Mouse (Mus musculus) kidney, postnatal 25 days (tissue): Measurements from ENCODE around the gene Fam222b.

Experiments used
- DNase-seq, 2 experiments: peaks; one replicate each; pipeline ENCODE4 v3.0.0; 2021; ENCODE audit warnings: mixed read lengths in 2 of 2

Gene Fam222b

GRCm38 (mm10) chr11:78087756-78088281 lies 6.6 kb upstream of the Fam222b start:
- no peak for DNase-seq

DNA sequence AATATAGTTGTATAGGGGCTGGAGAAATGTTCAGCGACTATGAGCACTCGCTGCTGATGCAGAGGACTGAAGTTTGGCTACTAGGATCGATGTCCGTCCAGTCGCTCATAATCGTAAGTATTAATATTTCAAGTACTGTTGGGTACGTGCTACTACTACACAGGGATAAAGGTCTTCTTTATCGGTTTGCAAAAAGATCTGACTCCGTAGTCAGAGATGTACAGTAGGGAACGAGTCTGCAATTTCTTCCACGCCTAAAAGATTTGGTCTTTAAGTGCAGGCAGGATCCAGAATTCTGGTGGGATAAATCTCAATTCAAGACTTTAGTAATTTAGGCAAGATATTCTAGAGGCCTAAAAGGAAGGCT lies 340 bp upstream of the Fam222b start:
- DNase-seq, result no peak

DNA sequence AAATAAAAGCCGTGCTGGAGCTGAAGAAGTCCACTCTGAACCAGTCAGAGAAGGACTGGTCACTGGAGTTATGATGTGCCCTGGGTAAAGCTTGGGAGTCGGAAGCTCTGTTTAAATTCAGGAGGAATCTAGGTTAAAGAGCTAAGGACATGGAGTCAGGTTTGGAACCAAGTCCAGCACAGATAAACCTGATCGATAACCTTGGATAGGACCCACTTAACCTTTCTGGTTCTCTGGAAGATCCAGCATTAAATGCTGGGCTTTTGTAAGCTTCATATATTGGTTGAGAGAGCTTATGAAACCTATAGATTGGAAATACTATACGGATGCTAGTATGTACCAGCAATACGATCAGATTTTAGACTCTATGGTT lies 670 bp downstream of the Fam222b start:
- DNase-seq, result no peak

- no peak for DNase-seq
Measured at GRCm38 (mm10) chr11:78097077-78097476, 2.6 kb downstream of the Fam222b start.

GRCm38 (mm10) chr11:78100746-78101145 lies 6.3 kb downstream of the Fam222b start:
- no peak for DNase-seq

DNA sequence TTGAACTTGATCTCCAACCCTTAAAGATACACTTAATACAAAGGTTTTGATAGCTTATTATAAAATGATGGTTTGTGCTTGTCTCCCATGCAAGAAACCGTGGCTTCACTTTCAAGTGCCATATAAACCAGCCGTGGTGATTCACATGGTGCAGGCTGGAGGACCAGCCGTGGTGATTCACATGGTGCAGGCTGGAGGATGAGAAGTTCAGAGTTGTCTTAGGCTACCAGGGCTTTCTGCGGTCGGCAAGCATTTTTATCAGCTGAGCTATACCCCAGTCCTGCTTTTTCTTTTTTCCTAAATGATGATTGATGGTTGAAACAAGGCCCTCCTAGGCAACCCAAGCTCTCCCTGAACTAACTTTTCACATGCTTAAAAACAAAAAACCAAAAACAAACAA lies 7.7 kb downstream of the Fam222b start:
- DNase-seq, result no peak

DNA sequence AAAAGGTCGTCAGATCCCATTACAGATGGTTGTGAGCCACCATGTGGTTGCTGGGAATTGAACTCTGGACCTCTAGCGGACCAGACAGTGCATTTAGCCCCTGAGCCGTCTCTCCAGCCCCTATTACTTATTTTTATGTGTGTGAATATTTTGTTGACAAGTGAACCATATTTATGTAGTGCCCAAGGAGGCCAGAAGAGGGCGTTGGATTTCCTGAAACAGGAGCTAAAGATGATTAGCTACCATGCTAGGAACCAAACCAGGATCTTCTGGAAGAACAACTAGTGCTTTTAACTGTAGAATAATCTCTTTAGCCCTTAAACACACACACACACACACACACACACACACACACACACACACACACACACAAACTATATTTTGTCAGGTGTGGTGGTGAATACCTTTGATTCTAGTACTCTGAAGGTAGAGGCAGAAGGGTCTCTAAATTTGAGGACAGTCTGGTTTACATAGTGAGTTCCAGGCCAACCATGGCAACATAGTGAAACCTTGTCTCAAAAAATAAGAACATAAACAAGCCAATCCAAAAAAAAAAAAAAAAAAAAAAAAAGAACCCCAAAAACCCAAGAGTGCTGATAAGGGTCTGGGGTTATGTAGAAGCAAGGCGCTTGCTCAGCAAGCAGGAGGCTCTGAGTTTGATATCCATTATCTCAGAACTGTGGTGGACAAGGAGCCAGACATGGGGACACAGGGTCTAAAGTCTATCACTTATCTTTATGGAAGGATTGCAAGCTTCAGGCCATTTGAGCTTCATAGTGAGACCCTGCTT lies 8.7 kb downstream of the Fam222b start:
- peak in 1 of 2 experiments; percentile 54 for DNase-seq

- DNase-seq, result no peak
Measured at GRCm38 (mm10) chr11:78104501-78104900, 10.0 kb downstream of the Fam222b start.

GRCm38 (mm10) chr11:78113616-78114015 lies 19.2 kb downstream of the Fam222b start:
- DNase-seq, result no peak

DNA sequence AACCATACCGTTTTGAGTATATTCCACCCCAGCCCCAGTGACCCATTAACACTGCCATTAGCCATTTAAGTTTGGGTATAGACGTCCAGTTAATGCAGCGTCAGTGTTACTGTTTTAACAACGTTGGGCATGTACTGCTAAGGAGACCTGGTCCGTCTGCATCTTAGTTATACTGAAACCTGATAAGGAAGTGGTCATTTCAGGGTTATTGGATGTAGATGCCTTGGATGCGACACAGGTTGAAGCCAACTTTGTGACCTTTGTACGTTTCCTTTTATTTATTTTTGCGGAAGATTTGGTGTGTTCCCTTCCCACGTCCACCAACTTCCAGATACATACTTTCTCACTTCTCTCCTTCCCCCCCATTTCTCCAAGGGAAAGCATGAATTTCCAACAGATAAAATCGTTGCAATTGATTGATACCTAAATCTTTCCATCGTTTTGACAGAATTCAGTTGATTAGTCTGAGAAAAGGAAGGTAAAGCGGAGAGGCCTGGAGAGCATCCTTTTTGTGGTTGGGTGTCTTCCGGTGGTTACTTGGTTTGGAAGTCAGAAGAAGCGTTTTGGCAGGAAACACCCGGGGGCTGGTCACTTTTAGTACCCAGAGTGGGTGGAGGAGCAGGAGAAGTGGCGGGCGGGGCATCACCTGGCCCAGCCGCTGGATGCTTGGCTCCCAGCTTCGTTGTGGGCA lies 20.4 kb downstream of the Fam222b start:
- DNase-seq, result no peak

GRCm38 (mm10) chr11:78115367-78116145 lies 21.1 kb downstream of the Fam222b start:
- peak; percentile 97 to 99 for DNase-seq

DNA sequence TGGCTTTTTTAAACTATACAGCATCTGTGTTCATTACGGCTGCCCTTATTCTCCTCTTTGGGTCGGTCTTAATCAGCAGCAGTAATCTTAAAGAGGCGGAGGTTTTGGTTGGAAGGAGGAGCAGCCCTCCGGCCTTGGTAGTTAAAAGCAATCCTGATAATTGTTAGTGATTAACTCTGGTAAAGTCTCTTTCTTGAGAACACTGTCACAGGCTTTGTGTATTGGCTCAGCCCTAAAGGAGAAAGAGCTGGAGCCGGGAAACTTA lies 21.6 kb downstream of the Fam222b start:
- no peak for DNase-seq

- DNase-seq, result no peak
Measured at GRCm38 (mm10) chr11:78118467-78118866, 24.0 kb downstream of the Fam222b start.

GRCm38 (mm10) chr11:78119898-78120297 lies 25.4 kb downstream of the Fam222b start:
- DNase-seq, result no peak

GRCm38 (mm10) chr11:78121176-78121575 lies 26.7 kb downstream of the Fam222b start:
- peak in 1 of 2 experiments; percentile 52 for DNase-seq

- no peak for DNase-seq
Measured at GRCm38 (mm10) chr11:78122815-78123214, 28.4 kb downstream of the Fam222b start.

GRCm38 (mm10) chr11:78123782-78124181 lies 29.3 kb downstream of the Fam222b start:
- DNase-seq, result no peak

GRCm38 (mm10) chr11:78125691-78126090 lies 31.2 kb downstream of the Fam222b start:
- no peak for DNase-seq

- DNase-seq, result no peak
Measured at GRCm38 (mm10) chr11:78126739-78127138, 32.3 kb downstream of the Fam222b start.

GRCm38 (mm10) chr11:78129458-78129857 lies 35.0 kb downstream of the Fam222b start:
- no peak for DNase-seq

GRCm38 (mm10) chr11:78133915-78134314 lies 39.5 kb downstream of the Fam222b start:
- no peak for DNase-seq

- DNase-seq, result no peak
Measured at GRCm38 (mm10) chr11:78134344-78134743, 39.9 kb downstream of the Fam222b start.

DNA sequence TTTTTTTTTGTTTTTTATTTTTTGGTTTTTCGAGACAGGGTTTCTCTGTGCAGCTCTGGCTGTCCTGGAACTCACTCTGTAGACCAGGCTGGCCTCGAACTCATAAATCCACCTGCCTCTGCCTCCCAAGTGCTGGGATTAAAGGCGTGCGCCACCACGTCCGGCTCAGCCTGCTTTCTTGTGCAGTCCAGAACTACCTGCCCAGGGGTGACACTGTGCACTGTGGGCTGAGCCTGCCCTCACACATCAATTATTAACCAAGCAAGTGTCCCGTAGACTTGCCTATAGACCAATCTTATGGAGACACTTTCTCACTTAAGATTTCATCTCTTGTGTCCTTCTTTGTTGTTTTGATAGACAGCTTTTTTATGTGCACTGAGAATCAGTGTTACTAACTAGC lies 40.9 kb downstream of the Fam222b start:
- peak; percentile 36 to 77 for DNase-seq

- no peak for DNase-seq
Measured at GRCm38 (mm10) chr11:78136132-78136531, 41.7 kb downstream of the Fam222b start.
